Mouse (Mus musculus): ENCODE measurements around the gene Bicra.

Bicra gene

GRCm38 (mm10) chr7:16048675-16049575, 1.2 kb upstream of the Bicra start:
- CTCF ChIA-PET: interaction anchor here (1.2 kb wide), 1 partner anchor 34 kb away, joined by 3 read pairs; no protein-coding TSS in a partner anchor

DNA sequence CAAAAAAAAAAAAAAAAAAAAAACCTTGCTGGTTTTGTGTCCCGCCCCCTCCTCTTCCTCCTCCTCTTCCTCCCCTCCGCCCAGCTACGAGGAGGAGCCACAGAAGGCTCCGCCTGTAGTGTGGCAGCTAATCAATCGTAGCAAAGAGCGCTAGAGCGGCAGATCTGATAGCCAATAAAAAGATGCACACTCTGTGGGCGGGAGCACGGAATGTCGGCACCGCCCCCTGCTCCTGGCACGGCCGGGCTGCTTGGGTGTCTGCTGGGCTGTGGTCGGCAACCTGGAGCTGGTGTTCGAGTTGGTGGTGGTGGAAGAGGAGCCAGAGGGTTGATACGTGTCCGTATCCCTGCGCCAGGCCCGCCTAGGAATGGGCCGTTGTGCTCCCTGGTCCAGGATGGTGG, 443 bp upstream of the Bicra start:
- CTCF ChIA-PET: interaction anchor here (1.2 kb wide), 1 partner anchor 33 kb away, joined by 3 read pairs; no protein-coding TSS in a partner anchor

- CTCF ChIA-PET: interaction anchor here (0.7 to 1.5 kb wide), 2 partner anchors 30 to 69 kb away, joined by 4 to 5 read pairs; no protein-coding TSS in a partner anchor
These were observed 1.0 kb downstream of the Bicra start for GRCm38 (mm10) chr7:16046481-16047337.

GRCm38 (mm10) chr7:16046101-16046480, 1.6 kb downstream of the Bicra start:
- CTCF ChIA-PET: interaction anchor here (1.5 kb wide), 1 partner anchor 29 kb away, joined by 4 read pairs; no protein-coding TSS in a partner anchor

- CTCF ChIA-PET: no interaction called here
These were observed 2.2 kb downstream of the Bicra start for GRCm38 (mm10) chr7:16045538-16045937.

DNA sequence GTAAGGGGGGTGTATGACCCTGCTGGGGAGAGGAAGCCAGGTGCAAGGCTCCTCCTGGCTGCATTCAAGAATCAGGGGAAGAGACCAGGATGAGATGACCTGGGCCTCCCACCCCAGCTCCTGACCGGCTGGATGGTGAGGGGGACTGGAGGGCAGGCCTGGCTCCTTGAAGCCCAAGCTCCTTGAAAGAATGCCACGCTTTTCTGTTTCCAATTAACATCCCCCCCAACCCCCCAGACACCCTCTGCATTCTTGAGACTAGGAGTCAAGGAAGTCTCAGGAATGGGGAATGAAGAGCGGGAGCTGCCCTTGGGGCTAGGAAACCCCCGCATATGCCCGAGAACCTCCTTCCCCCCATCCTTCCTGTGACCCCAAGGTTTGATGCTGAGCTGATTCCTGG, 3.2 kb downstream of the Bicra start:
- CTCF ChIA-PET: interaction anchor here (0.6 to 0.8 kb wide), 2 partner anchors 15 to 28 kb away, joined by 4 to 7 read pairs; no protein-coding TSS in a partner anchor

GRCm38 (mm10) chr7:16043861-16044435, 3.8 kb downstream of the Bicra start:
- CTCF ChIA-PET: interaction anchor here (0.6 to 0.8 kb wide), 2 partner anchors 14 to 28 kb away, joined by 4 to 7 read pairs; no protein-coding TSS in a partner anchor

DNA sequence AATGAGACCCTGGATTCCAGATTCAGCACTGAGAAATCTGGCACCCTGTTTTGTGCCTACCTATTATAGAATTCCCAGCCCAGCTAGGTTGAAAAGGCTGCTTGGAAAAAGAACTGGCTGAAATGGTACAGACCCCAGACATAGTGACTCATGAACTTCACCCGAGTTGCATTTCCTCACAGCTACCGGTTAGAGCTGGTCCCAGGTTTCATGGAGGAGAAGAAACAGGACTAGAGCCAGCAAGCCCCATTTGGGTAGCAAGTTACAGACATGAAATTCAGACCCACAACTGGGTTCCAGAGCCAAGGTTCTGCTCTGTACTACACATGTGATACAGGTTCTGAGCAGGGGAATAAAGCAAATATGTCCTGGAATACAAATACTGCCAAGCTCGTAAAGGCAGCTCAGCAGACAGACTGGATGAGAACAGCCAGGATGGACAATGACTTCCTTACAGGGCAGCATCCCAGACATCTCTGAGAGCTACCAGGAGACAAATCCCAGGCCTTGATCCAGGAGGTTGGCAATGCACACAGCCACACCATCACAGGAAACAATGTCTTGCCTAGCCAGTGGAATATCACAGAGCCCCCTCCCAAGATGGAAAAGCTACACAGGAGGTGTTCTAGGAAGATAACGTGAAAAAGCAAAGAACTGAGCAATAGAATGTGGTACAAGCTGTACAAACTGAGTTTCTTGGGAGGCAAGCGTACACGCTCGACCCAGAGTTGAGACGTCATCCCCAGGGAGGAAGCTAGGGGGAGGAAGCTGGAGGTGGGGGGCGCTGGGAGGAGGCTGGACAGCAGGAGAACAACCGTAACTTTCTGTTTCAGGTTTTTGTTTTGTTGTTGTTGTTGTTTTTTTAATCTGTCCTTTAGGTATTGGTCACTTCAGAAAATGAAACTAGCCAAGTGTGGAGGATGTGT, 4.6 kb downstream of the Bicra start:
- CTCF ChIA-PET: interaction anchor here (0.6 to 0.8 kb wide), 3 partner anchors 27 to 763 kb away, joined by 3 to 7 read pairs (median 4); no protein-coding TSS in a partner anchor

GRCm38 (mm10) chr7:16041208-16041607, 6.5 kb downstream of the Bicra start:
- CTCF ChIA-PET: no interaction called here

DNA sequence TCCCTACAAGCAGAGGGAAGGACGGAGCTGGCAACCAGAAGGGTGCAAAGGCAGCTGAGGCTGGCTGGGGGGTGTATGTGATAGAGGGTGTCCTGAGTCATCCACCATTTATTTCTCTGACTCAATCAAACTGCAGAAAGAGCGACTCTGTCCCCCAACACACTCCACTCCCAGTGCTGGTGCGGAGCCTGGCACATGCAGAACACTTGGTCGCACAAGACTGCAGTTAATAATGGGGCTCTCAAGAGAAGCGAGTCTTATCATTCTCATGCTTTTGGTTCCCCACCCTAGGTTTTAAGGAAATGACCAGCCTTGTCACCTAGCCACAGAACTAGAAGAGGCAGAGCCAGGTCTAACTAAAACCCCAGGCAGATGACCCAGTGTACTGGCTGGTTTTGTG, 8.4 kb downstream of the Bicra start:
- CTCF ChIA-PET: interaction anchor here (0.5 to 0.6 kb wide), 2 partner anchors 136 to 241 kb away, joined by 3 to 13 read pairs; no protein-coding TSS in a partner anchor

DNA sequence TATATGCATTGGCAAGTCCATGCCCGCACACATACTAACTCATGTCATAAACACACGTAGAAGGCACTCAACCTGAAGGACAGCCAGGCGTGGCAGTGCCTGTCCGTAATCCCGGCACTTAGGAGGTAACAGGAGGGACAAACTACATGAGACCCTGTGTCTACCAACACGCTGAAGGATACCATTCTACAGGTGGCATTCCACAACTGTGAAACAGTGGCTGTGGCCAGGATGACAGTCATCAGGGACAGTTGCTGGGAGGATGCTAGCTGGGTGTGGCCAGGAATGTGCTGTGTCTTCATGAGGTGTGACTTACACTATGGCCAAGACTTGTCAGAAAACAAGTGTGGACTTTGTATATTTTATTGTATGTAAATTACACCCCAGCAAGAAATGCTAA, 10.7 kb downstream of the Bicra start:
- CTCF ChIA-PET: no interaction called here

DNA sequence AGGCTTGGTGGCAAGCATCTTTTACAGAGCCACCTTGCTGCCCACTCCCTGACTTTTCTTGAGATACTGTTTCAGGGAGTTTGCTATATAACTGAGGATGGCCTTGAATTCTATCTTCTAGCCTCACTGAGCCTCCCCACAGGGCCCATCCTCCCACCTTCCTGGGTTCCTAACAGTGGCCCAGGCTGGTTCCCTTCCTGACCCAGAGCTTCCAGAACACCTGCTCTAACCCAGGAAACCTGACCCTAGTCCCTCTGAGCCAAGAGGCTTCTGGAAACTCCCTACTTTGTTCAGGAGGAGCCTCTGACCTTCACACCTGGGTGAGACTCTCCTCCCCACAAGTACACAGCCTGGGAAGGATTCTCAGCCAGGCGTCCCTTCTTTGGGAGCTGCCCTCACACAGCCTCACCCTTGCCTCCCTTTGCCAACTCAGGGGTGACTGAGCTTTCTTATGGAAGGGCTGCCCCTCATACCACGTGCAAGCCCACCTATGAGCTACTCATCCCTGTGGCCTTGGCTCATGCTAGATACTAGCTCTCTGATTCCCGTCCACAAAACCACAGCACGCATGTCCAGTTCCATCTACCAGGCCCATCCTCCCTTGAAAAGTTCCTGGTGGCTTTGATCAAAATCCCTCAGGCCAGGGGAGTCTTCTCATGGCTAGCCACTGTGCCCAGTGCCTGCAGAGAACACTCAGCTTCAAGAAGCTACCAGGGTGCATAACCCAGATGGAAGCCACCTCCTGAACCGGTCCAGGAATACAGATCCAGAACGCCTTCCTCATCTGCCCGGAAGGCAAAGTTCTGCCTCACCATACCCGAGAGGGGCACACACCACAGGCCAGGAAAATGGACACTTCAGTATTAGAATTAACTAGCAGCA, 13.9 kb downstream of the Bicra start:
- CTCF ChIA-PET: no interaction called here

GRCm38 (mm10) chr7:16033059-16033458, 14.7 kb downstream of the Bicra start:
- CTCF ChIA-PET: interaction anchor here (0.6 kb wide), 1 partner anchor 15 kb away, joined by 3 read pairs; no protein-coding TSS in a partner anchor

GRCm38 (mm10) chr7:16031072-16031471, 16.6 kb downstream of the Bicra start:
- CTCF ChIA-PET: no interaction called here

DNA sequence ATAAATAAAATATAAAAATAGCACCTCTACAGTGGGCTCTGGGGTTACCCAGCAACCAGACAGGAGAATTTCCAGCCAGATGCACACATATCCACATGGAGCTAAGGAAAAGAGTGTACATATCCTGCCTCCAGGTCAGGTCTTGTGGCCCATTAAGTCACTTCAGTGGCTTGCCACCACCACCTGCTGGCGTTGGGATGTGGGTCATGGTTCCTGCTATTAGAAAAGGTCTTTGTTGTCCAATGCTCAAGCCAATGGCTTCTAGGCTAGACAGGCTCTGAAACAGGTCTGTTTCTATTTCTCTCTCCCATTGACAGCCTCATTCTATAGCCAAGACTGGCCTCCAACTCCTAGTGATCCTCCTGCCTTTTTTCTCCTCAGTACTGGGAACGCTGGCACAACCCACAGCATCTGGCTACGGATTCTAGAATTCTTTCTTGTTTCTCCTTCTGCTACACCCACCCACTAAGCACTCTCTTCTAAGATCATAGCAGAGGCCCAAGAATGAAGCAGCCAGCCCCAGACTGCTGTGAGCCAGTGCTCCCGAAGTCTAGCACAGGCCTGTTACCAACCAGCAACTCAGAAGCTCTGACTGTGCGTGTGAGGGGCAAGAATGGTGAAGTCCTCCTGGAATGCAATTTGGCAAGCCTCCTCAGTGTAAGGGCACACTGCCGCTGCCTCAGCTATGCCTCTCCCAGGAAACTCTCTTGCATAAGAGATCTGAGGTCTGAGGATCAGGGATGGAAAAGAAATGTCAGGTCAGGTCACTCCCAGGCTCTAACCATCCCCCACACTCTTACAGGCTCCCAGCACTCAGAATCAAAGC, 19.4 kb downstream of the Bicra start:
- CTCF ChIA-PET: no interaction called here

DNA sequence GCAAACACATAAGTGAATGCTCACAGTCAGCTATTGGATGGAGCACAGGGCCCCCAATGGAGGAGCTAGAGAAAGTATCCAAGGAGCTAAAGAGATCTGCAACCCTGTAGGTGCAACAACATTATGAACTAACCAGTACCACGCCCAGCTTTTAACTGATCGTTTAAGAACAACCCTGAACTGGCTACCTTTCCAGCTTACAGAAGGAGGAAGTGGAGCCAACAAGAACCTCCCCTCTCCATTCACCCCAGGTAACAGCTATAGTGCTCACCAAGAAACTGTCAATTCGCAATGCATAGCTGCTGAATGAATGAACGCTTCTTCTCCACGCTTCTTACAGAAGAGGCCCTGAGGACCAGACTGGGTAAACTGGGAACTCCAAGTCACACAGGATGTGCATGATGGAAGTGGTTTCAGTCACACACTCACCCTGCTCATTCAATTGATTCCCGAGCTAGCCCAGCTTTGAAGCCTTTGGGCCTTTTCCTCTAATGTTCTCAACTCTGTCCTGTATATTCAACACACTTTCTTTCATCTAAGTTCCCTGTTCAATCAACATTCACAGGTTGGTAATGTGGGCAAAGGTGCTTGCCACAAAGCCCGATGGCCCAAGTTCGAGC, 23.0 kb downstream of the Bicra start:
- CTCF ChIA-PET: interaction anchor here (0.6 kb wide), 1 partner anchor 39 kb away, joined by 18 read pairs; no protein-coding TSS in a partner anchor

DNA sequence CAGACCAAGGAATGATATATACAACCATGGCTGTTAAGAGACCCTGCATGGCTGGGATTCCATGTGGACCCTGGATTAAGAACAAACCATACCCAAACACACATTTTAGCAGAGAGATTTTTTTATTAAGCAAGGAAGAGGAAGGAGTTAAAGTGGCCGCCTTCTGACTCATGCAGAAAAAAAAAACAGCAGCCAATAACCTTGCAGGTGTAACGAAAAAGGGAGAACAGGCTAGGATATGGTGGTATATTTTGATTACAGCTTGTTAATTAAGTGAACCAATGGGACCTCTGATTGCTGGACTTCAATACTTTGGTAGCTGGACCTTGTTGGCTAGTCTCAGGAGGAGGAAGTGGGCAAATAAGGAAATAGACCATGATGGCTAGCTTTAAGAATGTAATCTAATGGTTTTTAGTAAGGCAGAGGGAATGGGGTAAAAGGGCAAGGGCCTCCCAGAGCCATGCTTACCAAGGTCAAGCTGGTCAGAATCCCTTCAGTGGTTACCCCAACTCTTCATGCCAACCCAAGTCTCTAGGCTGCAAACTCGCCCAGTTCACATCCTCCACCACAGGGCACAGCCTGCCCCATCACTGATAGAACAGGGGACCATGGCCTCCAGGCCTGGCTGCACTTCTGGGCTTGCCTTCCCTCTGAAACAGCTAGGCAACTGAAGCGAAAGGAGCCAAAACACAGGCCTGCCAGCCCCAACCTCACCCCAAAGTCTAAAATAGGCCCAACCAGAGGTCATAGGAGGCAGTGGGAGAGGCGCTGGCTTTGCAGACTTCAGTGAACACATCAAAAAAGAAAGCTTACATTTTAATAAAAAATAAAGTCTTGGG, 28.2 kb downstream of the Bicra start:
- CTCF ChIA-PET: no interaction called here

Data from spleen, embryonic (tissue).